Mouse (Mus musculus) liver, adult 2 months (tissue): ENCODE measurements around the gene Zc3h8.

ENCODE experiments used
- CTCF ChIP-seq: fragments of 200-500 bp; IDR thresholded peaks from 2 replicates; pipeline ENCODE4 v1.5.1; 2011; ENCODE audit warnings: low read depth, low read length, control low read depth
- POLR2A ChIP-seq: fragments of 200-500 bp; IDR thresholded peaks from 2 replicates; pipeline ENCODE4 v1.6.1; 2011; ENCODE audit warnings: low read length, control low read depth; ENCODE audit not compliant: insufficient read depth; ENCODE audit errors: extremely low read depth

- TF ChIP-seq CTCF, result peak; percentile 20; the same call in 1 of the 2 replicates
- TF ChIP-seq POLR2A, result no peak
These were observed 62.6 kb downstream of the Zc3h8 start for GRCm38 (mm10) chr2:128881236-128881635.
